Mouse (Mus musculus) liver, embryonic 14.5 days (tissue): ENCODE data around the gene Gm43518. TPM values are rescaled to one million over a fixed set of nuclear protein-coding genes. Genes with fewer than 3 reads are reported as not detected.

Source experiments
- ATAC-seq: fragments of 200-750 bp; cut with Nextera tagmentation; 2 replicates; pipeline ENCODE4 v1.8.0; 2017; ENCODE audit warnings: moderate number of reproducible peaks, mild to moderate bottlenecking, moderate library complexity; ENCODE audit not compliant: insufficient read depth
- DNase-seq, 3 experiments: peaks; one replicate each; pipeline ENCODE4 v3.0.0-alpha.2; 2012 to 2013; ENCODE audit warnings: low read depth in 3 of 3, low spot score in 3 of 3
- H3K27ac ChIP-seq: fragments of 300-500 bp; sonication (generic); 2 replicates; pipeline ENCODE4 v1.5.1; 2014; ENCODE audit warnings: moderate library complexity, mild to moderate bottlenecking, control low read depth, inconsistent platforms
- H3K27me3 ChIP-seq: fragments of 300-500 bp; sonication (generic); 2 replicates; pipeline ENCODE4 v1.6.1; 2014; ENCODE audit warnings: mild to moderate bottlenecking, low read length, moderate library complexity; ENCODE audit not compliant: control insufficient read depth, insufficient read depth
- H3K36me3 ChIP-seq: fragments of 300-500 bp; sonication (generic); replicated peaks from 2 replicates; pipeline ENCODE4 v1.6.1; 2014; ENCODE audit warnings: low read depth; ENCODE audit not compliant: control insufficient read depth, insufficient read depth
- H3K4me1 ChIP-seq, 2 experiments: fragments of 200-500 bp in 1 of 2; fragments of 300-500 bp in 1 of 2; sonication (generic) in 1 of 2; replicated peaks; 2 replicates each; pipeline ENCODE4 v1.6.1; 2012 to 2014; ENCODE audit warnings: antibody characterized with exemption in 1 of 2, inconsistent platforms in 1 of 2, low read length in 1 of 2; ENCODE audit not compliant: control insufficient read depth in 2 of 2, insufficient read depth in 2 of 2
- H3K4me2 ChIP-seq: fragments of 300-500 bp; sonication (generic); 2 replicates; pipeline ENCODE4 v1.6.1; 2014; ENCODE audit warnings: low read depth, mild to moderate bottlenecking, control low read depth, moderate library complexity
- H3K4me3 ChIP-seq, 2 experiments: fragments of 200-500 bp in 1 of 2; fragments of 300-500 bp in 1 of 2; sonication (generic) in 1 of 2; 2 replicates each; pipeline ENCODE4 v1.5.1; 2012 to 2014; ENCODE audit warnings: low read depth in 2 of 2, low read length in 2 of 2, mild to moderate bottlenecking in 2 of 2, control low read depth in 1 of 2, inconsistent platforms in 1 of 2, moderate library complexity in 1 of 2; ENCODE audit not compliant: insufficient read depth in 1 of 2
- H3K9ac ChIP-seq: fragments of 300-500 bp; sonication (generic); replicated peaks from 2 replicates; pipeline ENCODE4 v1.6.1; 2014; ENCODE audit warnings: mild to moderate bottlenecking, control low read depth, moderate library complexity
- H3K9me3 ChIP-seq: fragments of 300-500 bp; sonication (generic); 2 replicates; pipeline ENCODE4 v1.6.1; 2016; ENCODE audit warnings: low read length, mixed read lengths; ENCODE audit not compliant: control insufficient read depth
- CTCF ChIP-seq: IDR thresholded peaks from 2 replicates; pipeline ENCODE4 v1.5.1; 2016; ENCODE audit warnings: antibody characterized with exemption, low read depth, control low read depth
- EP300 ChIP-seq: IDR thresholded peaks from 2 replicates; pipeline ENCODE4 v1.6.1; 2016; ENCODE audit warnings: antibody characterized with exemption, low read depth
- WGBS: fragments of 180-500 bp; shearing (Covaris S2); extraction: QIAGEN DNeasy Blood & Tissue Kit; methylation state at CpG from one replicate; pipeline ENCODE4 v1.1.7; 2014; ENCODE audit not compliant: insufficient replicate concordance; 5-methylcytosine and 5-hydroxymethylcytosine counted together
- polyA plus RNA-seq, 2 experiments: library from polyadenylated mRNA; depleted of rRNA in 1 of 2; stranded (reverse) in 1 of 2; unstranded in 1 of 2; fragments of >200 nt; fragmentation: Nextera tagmentation in 1 of 2; extraction: Ambion mirVana in 1 of 2; gene quantifications; 2 replicates each; pipeline versions ENCODE4 v1.2.1 to v1.2.3; 2012 to 2014

The Gm43518 gene
- polyA plus RNA-seq, 2 experiments, result 0.60 to 0.63 TPM

- ATAC-seq, result no peak
- no peak for DNase-seq
- WGBS, result 67% methylated on average over 5 of the region's 5 CpGs
- Histone ChIP-seq H3K27ac (no peak overlapping the region), H3K4me2 (no peak overlapping the region), H3K27me3 (no peaks in the 10 kb centered on the region), H3K36me3 (no peaks in the 10 kb centered on the region), H3K4me3 (no peak overlapping the region), H3K4me1 (peaks cover 0 to 10% of the 10 kb centered on the region in 2 experiments; a peak in 2 of 4 replicates), H3K9me3 (no peaks in the 10 kb centered on the region), H3K9ac (no peak overlapping the region)
- TF ChIP-seq EP300 (no peak), CTCF (no peak)
These were observed 41.2 kb downstream of the Gm43518 start for GRCm38 (mm10) chr5:123968468-123968867.

GRCm38 (mm10) chr5:123969216-123969615 is 42.0 kb downstream of the Gm43518 start:
- Histone ChIP-seq H3K4me2 (no peak overlapping the region), H3K36me3 (no peaks in the 10 kb centered on the region), H3K9ac (no peak overlapping the region), H3K4me1 (peaks cover 0 to 7% of the 10 kb centered on the region in 2 experiments; a peak in 2 of 4 replicates), H3K27me3 (peaks cover 3% of the 10 kb centered on the region), H3K4me3 (no peak overlapping the region), H3K27ac (no peak overlapping the region), H3K9me3 (no peaks in the 10 kb centered on the region)
- ATAC-seq, result no peak
- 75% methylated on average over 8 of the region's 8 CpGs for WGBS
- DNase-seq, result no peak
- TF ChIP-seq EP300 (no peak), CTCF (no peak)

GRCm38 (mm10) chr5:123970576-123970975 is 43.4 kb downstream of the Gm43518 start:
- ATAC-seq, result no peak
- Histone ChIP-seq H3K36me3 (no peaks in the 10 kb centered on the region), H3K27me3 (peaks cover 3% of the 10 kb centered on the region), H3K27ac (no peak overlapping the region), H3K4me3 (no peak overlapping the region), H3K4me2 (no peak overlapping the region), H3K4me1 (peaks cover 0 to 7% of the 10 kb centered on the region in 2 experiments; a peak in 3 of 4 replicates), H3K9me3 (no peaks in the 10 kb centered on the region), H3K9ac (no peak overlapping the region)
- 55% methylated on average over 4 of the region's 4 CpGs for WGBS
- no peak for DNase-seq
- TF ChIP-seq EP300 (no peak), CTCF (no peak)

- Histone ChIP-seq H3K27ac (no peak overlapping the region), H3K27me3 (peaks cover 3% of the 10 kb centered on the region), H3K9me3 (no peaks in the 10 kb centered on the region), H3K4me3 (no peak overlapping the region), H3K9ac (no peak overlapping the region), H3K36me3 (no peaks in the 10 kb centered on the region), H3K4me2 (no peak overlapping the region), H3K4me1 (peaks cover 0 to 7% of the 10 kb centered on the region in 2 experiments; a peak in 3 of 4 replicates)
- ATAC-seq, result no peak
- no peak for TF ChIP-seq EP300
- no peak for TF ChIP-seq CTCF
- DNase-seq, result no peak
- 62% methylated on average over 6 of the region's 6 CpGs for WGBS
These were observed 45.2 kb downstream of the Gm43518 start for GRCm38 (mm10) chr5:123972453-123972852.

- Histone ChIP-seq H3K27me3 (peaks cover 3% of the 10 kb centered on the region), H3K4me3 (peak within 1 kb of the TSS; percentile 54 to 79), H3K27ac (no peak within 1 kb of the TSS; the same call in 1 of the 2 replicates), H3K9me3 (no peaks in the 10 kb centered on the region), H3K4me1 (peaks cover 0 to 5% of the 10 kb centered on the region in 2 experiments; a peak in 3 of 4 replicates), H3K9ac (peak within 1 kb of the TSS; percentile 67), H3K4me2 (peak within 1 kb of the TSS; percentile 97), H3K36me3 (no peaks in the 10 kb centered on the region)
- TF ChIP-seq EP300 (no peak), CTCF (no peak)
- under 1% methylated on average over 103 of the region's 106 CpGs for WGBS
- peak; percentile 86 for ATAC-seq
- DNase-seq, result peak; percentile 49 to 52 (median 50)
These were observed 46.3 kb downstream of the Gm43518 start, which contains the start of gene Hip1r for GRCm38 (mm10) chr5:123973299-123974178. Gene Hip1r (plus strand): TSS chr5:123973628.
